Mouse (Mus musculus): ENCODE results near the gene Pdilt.

- no peak for TF ChIP-seq CTCF (IDR thresholded peaks at IDR 0.05; ENCODE audit: insufficient read depth, low read length)
- TF ChIP-seq POLR2A (IDR thresholded peaks at IDR 0.05; ENCODE audit: borderline replicate concordance, extremely low read depth, low read depth, low read length) = no peak
These were observed 3.2 kb upstream of the Pdilt start for GRCm38 (mm10) chr7:119526486-119526885.
